Mouse (Mus musculus): ENCODE results near the gene Odc1. TPM values are rescaled to one million over a fixed set of nuclear protein-coding genes. Genes with fewer than 3 reads are reported as not detected.

The Odc1 gene
- total RNA-seq, 2 experiments from 2014 or later = 67.2 to 68.6 TPM

DNA sequence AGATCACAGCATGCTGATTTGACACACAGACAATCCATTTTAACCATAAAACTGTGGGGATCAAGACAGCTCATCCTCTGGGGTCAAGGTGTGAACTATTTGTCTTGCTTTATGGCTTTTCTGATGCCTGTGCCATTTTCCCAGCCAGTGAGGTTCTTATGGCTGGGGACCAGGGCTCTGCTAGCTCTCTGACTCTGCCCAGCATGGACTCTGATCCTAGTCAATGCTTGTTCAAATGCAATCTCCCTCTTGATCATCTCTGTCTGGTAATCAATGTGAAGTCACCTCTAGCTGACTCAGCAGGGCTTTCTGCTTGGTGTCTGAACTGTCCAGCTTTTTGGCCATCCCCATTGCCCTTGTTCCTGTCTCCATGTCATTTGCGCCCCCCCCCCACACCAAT is 50.6 kb downstream of the Odc1 start:
- Histone ChIP-seq H3K27ac (no peak overlapping the region), H3K4me3 (no peak overlapping the region)
- no peak for TF ChIP-seq CTCF (IDR thresholded peaks at IDR 0.05)
- intact Hi-C loops (cut with DNase I) = no loop called here
- DNase-seq (ENCODE audit: extremely low spot score in 1 of 2, low spot score in 2 of 2) = no peak

Other genes starting within 250 kb of the Odc1 start
- gene Atp6v1c2, start 215.4 kb upstream of the Odc1 start, total RNA-seq (2021) = 1 to 10 TPM; 3.2 to 5.8 TPM
- 10 to 100 TPM; 20.5 to 21.4 TPM for gene Nol10, start 196.3 kb upstream of the Odc1 start, total RNA-seq (2021)
- gene Hpcal1, start 146.1 kb downstream of the Odc1 start, total RNA-seq (2021) = 10 to 100 TPM; 78.5 to 93.8 TPM